Mouse (Mus musculus) T-cell, adult 2 months (primary cell): ENCODE data around the gene Epb41l1.
"Not testable (repeated sequence)": the region's sequence is repeated elsewhere in the genome, so short reads cannot be mapped to it uniquely, and the experiment has no call there.

Experiments
- DNase-seq: peaks from one replicate; pipeline ENCODE4 v3.0.0; 2022; ENCODE audit warnings: low spot score

The Epb41l1 gene

DNA sequence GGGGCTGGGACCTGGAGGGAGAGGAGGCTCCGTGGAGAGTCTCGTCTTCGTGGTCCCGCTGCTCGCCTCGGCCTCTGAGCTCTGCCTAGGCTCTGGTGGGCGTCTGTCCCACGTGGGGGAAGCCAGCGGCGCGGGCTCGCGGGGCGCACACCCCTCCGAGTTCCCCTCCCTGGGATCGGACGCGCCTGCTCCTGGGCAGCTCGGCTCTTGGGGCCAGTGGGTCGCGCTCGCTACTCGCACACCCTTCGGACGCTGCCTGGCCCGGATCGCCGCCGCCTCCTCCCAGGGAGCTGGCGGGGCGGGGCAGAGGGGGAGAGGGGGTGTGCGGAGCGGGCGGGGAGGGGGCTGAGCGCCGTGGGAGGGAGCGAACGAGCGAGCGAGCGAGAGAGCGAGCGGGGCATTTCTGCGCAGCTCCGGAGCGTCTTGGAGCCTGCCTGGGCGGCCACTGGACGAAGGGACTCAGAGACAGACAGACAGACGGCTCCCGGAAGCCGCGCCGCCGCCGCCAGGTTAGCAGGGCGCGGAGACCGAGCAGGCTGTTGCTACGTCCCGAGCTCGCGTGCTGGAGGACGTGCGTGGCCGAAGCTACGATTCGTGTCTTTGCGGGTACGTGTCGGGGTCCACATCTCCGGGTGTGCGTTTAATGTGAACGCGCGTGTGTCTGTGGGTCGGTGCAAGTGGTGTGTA is at the start of gene Epb41l1:
Gene Epb41l1 (plus strand): TSS at position 216 of the 687 bp plus-strand sequence.
- peak; percentile 49 for DNase-seq

DNA sequence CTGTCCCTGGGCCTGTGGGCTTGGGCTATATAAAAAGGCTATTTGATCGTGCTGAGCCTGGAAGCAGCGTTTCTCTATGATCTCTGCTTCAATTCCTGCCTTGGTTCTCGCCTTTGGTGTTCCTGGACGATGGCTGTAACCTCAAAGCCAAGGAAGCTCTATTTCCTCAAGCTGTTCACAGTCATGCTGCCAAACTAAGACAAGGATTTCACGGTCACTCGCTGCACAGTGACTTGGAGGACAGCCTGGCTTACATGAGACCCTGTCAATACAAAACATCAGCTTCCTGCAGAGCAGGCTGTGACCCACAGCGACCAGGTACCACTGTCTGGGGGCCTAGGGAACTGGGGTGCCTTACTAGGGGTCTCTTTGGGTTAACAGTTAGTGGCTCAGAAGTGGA is 43.8 kb upstream of the Epb41l1 start:
- no peak for DNase-seq

DNA sequence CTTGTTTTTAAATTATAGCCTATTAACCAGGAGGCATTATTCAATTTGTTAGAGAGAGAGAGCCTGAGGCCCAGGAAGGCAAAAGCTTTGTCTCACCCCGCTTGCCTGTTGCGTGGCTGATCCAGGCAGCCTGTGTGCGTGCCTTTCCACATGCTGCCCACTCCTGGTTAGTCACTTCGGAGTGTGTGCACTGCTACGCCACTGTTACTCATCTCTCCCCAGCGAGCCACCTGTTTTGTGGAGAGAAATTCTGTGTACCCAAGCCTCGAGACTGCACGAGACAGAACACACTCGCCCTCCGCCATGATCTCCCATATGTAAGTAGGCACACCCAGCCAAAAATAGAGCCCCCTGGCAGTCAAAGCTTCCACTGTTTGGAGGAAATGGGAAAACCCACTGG is 40.8 kb upstream of the Epb41l1 start:
- no peak for DNase-seq

DNA sequence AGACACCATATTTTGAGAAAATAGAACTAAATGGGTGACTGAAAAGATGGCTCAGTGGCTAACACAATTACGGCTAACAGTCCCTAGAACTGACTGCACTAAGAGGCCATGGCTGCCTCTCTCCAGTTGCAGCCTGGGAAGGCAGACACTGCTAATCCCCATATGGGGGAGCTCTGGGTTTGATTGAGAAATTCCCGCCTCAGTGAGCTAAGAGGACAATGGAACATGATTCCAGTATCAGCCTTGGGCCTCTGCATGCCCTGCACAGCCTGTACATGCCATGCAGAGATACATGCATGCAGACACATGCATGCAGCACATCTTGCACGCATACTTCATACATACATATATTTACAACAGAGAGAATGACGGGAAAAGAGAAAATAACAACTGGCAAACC is 39.4 kb upstream of the Epb41l1 start:
- no peak for DNase-seq

DNA sequence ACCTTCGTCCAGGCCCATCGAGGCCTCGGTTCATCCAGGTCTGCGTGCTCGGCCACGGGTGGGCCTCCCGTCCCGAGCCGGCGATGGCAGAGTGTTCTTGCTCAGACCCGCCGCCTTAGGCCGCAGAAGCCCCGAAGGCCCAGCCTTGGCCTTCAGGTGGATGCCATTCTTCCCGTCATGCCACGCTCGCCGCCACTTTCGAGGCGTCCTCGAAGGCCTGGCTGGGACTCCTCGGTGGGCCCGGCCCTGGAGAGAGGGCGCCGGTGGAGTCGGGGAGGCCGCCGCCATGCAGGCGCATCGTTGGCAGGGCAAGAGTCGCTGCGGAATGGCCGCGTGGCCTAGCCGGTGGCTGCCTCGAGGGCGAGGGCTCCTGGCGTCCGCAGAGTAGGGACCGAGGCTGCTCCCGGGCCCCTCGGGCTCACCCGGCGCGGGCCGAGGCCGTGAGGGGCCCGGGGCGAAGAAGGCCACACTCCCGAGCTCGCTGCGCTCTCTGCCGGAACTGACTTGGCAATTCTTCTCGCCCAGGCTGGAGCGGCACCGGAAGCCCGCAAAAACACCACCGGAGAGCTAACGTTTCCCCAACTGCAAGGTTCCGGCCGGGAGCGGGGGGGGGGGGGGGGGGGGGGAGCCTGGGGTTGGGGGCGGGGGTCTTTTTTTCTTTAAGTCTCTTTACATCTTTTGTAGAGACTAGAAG is 28.1 kb upstream of the Epb41l1 start:
- DNase-seq = peak; percentile 75

DNA sequence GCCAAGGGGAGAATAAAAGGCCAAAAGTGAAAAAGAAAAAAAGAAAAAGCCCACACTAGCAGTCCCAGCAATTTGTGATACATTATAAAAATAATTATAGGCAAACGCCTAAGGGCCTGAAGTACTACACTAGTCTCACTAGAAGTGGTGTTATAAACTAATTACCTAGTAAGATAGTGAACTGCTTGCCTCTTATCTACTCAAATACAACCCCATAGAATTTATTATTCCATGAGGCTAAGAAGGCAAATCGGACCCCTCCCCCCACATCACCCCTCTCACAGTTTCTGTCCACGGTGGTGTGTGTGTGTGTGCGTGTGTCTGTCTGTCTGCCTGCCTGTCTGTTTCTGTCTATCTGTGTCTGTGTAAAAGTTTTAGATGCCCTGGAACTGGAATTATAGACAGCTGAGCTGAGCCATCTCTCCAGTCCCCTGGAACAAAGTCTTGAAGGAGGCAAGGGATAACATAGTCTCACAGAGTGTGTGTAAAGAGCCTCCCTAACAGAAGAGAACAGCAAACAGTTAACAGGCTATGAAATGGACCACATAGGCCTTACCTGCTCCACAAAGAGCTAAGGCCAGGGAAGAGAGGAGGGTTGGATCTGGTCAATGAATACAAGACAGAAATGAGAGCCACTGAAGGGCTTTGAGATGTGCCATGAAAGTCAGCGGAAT is 27.4 kb upstream of the Epb41l1 start:
- no peak for DNase-seq

DNA sequence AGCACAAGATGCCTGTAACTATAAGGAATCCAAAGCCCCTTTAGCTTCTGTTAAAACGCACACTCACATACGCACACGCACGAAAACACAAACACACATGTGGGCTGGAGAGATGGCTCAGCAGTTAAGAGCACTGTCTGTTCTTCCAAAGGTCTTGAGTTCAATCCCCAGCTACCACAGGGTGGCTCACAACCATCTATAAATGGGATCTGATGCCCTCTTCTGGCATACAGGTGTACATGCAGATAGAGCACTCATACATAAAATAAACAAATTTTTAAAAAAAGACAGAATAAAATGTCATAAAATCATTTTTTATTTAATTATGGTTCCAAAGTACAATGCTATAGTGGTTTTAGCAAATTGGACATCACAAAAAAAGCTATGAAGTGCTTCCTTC is 26.4 kb upstream of the Epb41l1 start:
- peak; percentile 11 for DNase-seq

DNA sequence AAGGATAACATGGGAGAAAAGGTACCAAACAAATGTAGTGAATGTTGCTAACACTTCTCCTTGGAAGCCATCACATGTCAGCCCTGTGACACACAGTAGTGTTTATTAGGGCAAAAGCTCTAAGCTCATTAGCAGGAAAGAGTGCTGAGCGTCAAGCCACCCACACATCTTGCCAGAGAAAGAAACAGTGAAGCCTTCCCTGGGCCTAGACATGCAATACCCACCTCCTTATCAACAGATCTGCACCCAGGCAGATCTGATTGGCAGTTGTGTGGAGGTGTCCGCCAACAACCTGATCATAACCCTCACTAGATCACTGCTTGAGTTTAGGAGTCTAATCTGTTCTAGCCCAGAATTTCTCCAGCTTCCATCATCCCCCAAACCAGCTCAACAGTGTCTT is 24.6 kb upstream of the Epb41l1 start:
- DNase-seq = no peak

DNA sequence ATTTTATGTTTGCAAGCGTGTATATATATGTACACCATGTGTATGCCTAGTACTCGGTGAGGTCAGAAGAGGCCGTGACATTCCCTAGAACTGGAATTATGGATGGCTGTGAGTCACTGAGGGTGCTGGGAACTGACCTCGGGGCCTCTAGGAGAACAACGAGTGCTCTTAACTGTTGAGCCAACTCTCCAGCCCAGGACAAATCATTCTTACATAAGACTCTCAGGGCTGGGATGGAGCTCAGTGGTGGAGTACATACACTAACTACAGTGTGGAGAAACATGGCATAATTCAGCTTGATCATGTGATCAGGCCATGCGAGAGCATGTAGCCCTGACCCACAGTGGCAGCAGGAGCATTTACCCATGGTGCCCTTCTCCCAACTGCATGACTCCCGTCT is 22.7 kb upstream of the Epb41l1 start:
- DNase-seq = no peak

DNA sequence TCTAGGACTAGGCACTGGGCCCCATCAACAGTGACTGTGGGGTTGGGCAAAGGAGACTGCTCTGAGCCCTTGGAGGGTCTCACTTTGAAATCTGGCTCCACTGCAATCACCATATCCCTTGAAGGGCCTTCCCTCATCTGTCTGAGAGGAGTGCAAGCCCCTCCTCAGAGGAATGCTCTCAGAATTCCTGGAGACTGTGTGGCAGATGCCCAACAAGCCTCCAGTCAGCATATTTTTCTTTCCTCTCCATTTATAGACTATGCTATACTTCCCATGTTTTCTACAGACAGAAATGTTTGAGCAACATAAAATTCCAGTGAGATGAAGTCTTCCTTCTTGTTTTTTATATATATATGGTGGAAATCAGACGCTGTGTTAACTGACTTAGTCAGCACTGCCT is 21.2 kb upstream of the Epb41l1 start:
- no peak for DNase-seq

DNA sequence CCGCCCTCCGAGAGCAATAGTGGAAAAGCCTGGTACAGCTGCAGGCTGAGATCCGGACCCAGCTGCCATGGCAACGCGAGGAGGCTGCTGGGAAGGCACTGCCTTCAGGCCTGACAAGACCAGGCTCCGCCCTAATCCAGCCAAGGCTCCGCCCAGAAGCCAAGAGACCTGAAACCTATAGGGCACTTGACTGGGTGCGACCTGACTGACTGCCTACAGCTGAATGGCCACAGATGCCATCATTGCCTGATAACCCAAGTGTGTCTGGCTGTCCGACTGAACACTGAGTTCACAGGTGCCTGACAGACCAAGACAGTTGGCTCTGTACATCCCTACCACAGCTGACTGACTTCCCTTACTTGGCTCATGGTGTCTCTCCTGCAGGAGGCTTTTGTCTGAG is 19.4 kb upstream of the Epb41l1 start:
- peak; percentile 11 for DNase-seq

DNA sequence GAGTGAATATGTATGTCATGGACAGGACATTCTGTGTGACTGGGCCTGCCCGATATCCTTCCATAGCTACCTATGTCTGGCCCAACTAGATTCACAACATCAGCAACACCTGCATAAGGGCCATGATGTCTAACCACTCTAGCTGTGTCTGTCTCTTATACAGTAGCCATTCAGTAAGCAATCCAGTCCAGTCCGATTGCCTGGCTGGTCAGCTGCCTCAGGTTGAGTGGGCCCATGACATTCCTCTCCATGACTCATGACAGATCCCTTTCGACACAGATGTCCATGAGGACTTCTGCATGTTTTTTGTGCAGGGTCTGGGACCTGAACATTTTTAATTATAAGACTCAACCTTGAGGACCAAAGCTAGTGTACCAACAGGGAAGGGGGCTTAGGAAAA is 18.7 kb upstream of the Epb41l1 start:
- DNase-seq = no peak

DNA sequence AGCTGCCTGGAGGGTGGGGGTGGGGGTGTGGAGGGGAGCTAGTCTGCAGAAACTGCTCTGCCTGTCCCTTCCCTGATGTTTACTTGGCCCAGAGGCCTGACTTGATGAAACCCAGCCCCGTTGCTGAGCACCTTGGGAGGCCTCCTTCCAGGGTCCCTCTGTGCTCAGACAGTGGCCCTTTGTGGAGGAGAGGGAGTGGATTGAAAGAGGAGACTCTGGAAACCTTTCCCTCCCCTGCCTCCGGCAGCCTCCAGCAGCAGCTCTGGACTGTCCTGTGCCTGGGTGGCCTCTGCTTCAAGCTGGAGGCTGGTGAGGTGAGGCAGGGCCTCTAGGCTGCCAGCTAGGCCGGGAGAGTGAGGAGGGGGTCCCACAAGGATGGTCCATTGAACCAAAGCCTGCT is 13.7 kb upstream of the Epb41l1 start:
- DNase-seq = no peak

DNA sequence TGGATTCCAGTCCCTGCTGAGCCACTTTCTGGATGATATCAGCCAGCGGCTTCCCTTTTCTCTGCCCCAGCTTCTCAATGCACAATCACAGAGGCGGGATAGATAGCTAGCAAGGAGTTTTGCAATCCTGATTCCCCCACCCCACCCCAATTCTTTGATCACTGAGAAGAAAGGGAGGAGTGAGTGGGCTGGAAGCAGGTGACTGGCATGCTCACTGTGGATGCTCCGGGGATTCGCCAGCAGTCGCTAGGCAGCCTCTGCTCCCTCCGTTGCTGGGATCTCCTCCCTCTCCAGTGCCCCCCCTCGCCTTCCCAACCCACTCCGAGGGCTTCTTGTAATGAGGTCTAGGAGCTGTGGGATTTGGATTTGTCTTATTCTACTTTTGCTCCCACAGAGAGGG is 12.5 kb upstream of the Epb41l1 start:
- DNase-seq = no peak

DNA sequence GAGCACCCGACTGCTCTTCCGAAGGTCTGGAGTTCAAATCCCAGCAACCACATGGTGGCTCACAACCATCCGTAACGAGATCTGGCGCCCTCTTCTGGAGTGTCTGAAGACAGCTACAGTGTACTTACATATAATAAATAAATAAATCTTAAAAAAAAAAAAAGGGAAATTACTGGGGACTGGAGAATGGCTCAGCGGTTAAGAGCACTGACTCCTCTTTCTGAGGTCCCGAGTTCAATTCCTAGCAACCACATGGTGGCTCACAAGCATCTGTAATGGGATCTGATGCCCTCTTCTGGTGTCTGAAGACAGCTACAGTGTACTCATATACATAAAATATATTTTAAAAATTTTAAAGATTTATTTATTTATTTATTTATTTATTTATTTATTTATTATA is 9.4 kb upstream of the Epb41l1 start:
- not testable (repeated sequence) for DNase-seq

DNA sequence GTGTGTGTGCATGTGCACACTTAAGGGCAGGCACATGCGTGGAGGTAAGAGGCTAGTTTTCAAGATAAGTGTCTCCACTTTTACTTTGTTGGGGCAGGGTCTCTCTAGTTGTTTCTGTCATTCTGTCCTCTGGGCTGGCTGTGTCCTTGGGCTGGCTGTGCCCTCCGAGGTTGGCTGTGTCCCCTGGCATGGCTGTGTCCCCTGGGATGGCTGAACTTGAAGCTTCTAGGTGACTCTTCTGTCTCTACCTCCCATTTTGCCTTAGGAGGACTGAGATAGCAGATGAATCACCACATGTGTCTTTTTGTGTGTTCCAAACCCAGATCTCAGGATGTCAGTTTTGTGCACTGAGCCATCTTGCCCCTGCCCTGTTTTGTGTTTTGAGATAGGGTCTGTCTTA is 5.7 kb upstream of the Epb41l1 start:
- DNase-seq = no peak

DNA sequence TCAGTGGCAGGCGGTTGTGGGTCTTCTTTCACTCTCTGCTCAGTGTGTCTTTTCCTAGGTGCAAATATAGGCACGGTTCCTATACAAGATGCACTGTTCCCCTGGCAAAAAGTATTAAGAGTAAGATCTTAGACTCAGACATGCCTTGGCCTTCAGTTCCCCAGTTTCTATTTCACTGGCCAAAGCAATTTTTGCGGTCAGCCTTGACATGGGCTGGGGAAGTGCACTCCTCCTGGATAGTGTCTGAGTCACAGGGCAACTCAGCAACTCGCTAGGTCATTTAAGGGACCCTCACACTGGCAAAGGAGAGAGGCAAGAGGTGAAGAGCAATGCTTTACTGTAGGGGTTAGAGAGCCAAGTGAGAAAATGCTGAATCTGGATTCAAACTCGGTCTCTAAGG is 5.0 kb upstream of the Epb41l1 start:
- no peak for DNase-seq

DNA sequence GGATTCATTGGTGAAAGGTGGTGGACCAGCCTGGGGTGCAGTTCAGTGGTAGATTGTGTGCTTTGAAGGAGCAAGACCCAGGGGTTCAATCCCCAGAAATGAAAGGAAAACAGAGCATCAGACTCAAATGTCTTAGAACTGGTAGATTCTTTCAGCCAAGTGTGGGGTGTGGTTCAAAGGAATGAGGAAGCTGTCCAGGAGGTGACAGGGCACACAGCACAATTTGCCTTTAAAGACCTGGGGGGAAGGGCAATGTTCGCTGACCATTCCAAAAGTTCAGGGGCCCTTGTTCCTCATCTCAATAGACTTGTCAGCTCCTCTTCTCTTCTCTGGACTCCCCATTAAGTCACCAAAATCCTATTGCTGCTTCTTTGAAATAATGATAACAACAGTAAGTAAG is 3.5 kb upstream of the Epb41l1 start:
- no peak for DNase-seq

DNA sequence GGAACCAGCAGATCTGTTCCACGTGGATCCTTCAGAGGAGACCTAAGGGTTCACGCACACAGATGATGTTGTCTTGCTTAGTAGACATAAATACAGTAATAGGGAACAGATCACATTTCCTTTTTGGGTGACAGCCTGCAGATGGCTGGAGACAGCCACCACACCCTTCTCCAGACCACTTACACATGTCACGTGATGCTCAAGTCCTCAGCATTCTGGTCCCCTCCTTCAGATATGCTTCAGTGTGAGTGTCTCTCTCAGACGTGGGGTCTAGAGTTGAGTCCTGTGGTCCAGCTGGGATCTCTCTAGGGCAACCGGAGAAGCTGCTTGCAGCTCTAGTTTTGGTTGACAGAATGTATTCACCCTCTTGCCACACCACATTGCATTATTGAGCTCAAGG is 2.2 kb upstream of the Epb41l1 start:
- no peak for DNase-seq

DNA sequence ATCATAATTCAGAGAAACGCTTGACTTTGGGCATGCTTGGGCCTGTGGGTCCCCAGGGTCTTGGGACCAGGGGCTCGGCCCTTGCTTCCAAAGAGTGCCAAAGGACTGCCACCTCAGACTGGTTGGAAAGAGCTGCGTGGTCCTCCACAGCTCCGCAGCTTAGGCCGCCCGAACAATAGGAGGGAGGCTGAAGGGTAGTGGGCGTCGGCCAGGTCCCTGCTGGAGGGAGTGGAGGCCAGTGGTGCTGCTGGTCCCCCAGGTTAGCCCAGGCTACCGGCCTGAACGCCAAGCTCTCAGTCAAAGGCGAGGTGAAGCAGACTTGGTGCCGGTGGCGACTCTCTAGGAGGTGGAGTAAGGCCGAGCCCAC is 399 bp upstream of the Epb41l1 start:
- no peak for DNase-seq

DNA sequence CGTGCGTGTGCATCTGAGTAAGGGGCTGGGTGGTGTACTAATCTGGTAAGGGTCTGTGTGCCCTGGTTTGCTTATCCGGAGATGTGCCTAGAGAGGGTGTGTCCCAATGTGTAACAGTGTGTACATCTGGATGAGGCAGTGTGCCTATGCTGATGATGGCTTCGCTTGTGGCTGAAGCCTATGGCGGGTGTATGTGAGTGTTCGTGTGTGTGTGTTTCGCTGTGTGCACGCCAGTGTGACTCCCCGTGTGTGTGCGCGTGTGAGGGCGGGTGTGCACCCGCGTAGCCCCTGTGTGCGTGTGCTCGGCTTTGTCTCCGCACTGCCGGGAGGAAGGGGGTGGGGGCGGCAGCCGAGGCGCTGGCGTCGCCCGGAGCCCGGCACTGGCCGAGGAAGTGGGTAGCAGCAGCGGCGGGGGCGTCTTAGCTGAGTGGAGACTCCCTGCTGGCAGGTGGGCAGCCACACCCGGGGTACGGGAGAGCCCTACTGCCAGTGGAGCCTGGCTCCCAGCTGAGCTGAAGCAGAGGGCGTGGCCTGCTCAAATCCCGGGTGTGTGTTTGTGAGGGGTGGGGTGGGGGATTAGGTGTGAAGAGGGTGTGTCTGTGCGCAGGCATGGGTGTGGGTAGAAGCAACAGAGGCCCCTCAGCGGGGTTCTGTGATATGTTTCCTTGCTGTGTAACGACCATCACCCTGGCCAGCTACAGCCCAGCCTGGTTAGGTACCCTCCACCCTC is 837 bp downstream of the Epb41l1 start:
- DNase-seq = peak; percentile 45

DNA sequence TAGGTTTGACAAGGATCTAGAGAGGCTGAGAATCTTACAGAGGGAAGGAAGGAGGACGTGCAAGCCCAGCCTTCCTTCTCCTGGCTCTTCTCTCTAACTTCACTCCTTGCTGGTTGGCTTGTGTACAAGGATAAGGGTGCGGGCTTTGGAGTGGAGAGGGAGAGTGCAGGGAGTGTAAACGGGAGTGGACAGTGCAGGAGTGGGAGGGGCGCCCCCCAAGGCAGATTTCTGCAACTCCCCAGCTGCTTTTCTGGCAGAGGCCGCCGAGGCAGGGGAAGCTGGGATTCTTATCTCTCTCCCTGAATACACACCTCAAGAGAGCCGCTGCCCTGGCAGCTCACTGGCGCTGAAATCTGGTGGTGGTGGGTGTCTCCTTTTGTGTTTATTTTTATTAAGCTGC is 1.9 kb downstream of the Epb41l1 start:
- DNase-seq = no peak

DNA sequence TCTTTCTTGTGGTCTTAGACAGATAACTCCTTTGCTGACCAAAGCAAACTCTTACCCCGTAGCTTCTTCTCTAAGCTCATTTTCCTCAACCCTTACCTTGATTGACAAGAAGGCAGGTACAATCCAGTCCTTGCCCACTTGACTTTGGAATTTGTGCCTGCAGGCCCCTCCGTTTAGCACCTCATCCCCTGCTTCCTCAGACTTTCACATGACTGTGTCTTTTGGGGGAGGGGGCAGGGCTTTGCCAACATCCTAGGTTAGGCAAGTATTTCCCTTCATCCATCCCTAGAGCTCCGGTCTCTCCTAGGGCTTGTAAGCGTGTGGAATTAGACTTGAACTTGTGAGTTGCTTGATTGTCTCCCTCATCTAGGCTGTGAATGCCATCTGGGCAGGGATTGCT is 3.0 kb downstream of the Epb41l1 start:
- DNase-seq = no peak
